Mouse (Mus musculus): Measurements from ENCODE around the gene Erp27. TPM values are rescaled to one million over a fixed set of nuclear protein-coding genes. Genes with fewer than 3 reads are reported as not detected.
A peak's percentile ranks its signal among the peaks of the same experiment; 100 is the strongest.

Gene Erp27
- polyA plus RNA-seq, 1 experiment from 2014 or later: 0.28 TPM

- Histone ChIP-seq H3K36me3 (no peaks in the 10 kb centered on the region; the same call in 1 of the 2 replicates), H3K27me3 (no peaks in the 10 kb centered on the region), H3K4me2 (replicated peaks) (no peak overlapping the region), H3K4me3 (no peak overlapping the region), H3K27ac (peak overlapping the region; percentile 44; the same call in 1 of the 2 replicates), H3K4me1 (peaks cover 27% of the 10 kb centered on the region), H3K9ac (no peak overlapping the region), H3K9me3 (no peaks in the 10 kb centered on the region)
- WGBS: 9% methylated on average over 2 of the region's 2 CpGs
- no peak for ATAC-seq (ENCODE audit: low FRiP score, low read depth)
Measured at GRCm38 (mm10) chr6:136917885-136918284, 4.1 kb downstream of the Erp27 start.

DNA sequence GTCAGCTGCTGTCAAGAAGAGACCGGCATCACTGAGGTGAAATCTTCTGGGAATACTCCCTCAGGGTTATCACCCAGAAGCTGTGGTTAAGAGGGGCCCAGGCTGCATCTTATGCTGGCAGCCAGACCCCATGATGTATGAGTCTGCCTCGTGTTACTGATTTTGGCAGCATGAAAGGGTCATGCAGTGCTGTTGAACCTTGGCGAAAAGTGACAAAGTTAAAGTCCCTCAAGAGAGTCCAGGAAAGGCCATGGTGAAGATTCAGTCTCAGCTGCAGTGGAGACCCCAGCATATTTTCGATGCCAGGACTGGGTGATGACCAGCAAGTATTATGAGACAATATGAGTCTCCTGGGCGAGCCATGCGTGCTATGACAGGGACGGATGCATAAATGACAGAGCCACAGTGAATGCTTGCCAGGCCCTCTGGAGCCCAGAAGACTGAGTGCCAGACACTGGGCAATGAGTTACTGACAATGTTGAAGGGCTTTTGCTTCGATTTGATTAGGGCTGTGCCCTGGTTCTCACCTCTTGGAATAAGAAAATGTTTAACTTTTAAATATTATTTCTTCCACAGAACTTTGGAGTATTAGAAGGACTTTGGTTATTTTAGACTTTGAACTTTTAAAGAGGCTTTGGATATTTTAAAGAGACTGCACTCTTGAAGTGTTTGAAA lies 6.1 kb downstream of the Erp27 start:
- no peaks in the 10 kb centered on the region for H3K36me3 ChIP-seq
- H3K4me3 ChIP-seq: no peak overlapping the region
- no peaks in the 10 kb centered on the region for H3K27me3 ChIP-seq
- peaks cover 35% of the 10 kb centered on the region for H3K4me1 ChIP-seq
- no peak overlapping the region for H3K4me2 ChIP-seq (replicated peaks)
- 83% methylated on average over 8 of the region's 8 CpGs for WGBS
- no peaks in the 10 kb centered on the region for H3K9me3 ChIP-seq
- H3K27ac ChIP-seq: no peak overlapping the region
- ATAC-seq (ENCODE audit: low FRiP score, low read depth): no peak
- no peak overlapping the region for H3K9ac ChIP-seq

DNA sequence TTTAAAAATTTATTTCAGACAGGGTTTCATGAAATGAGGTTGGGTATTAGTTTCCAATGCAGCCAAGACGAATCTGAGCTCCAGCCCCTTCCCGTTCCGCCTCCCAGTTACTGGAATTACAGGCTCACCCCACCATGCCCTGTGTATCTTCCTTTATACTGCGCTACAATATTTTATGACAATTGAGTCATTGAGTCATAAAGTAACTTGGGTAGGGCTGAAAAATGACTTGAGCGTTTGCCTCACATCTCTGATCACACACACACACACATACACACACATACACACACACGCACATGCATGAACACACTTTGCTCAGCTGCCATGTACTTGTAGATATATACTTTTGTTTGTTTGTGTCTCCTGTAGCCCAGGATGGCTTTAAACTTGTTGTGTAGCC lies 7.7 kb downstream of the Erp27 start:
- no peak overlapping the region for H3K9ac ChIP-seq
- WGBS: 73% methylated on average over 6 of the region's 6 CpGs
- no peak overlapping the region for H3K4me3 ChIP-seq
- H3K4me2 ChIP-seq (replicated peaks): peak overlapping the region; percentile 57; the same call in 1 of the 2 replicates
- ATAC-seq (ENCODE audit: low FRiP score, low read depth): no peak
- H3K4me1 ChIP-seq: peaks cover 41% of the 10 kb centered on the region
- peak overlapping the region; percentile 85; the same call in 1 of the 2 replicates for H3K27ac ChIP-seq
- H3K27me3 ChIP-seq: no peaks in the 10 kb centered on the region
- H3K9me3 ChIP-seq: no peaks in the 10 kb centered on the region
- H3K36me3 ChIP-seq: no peaks in the 10 kb centered on the region

DNA sequence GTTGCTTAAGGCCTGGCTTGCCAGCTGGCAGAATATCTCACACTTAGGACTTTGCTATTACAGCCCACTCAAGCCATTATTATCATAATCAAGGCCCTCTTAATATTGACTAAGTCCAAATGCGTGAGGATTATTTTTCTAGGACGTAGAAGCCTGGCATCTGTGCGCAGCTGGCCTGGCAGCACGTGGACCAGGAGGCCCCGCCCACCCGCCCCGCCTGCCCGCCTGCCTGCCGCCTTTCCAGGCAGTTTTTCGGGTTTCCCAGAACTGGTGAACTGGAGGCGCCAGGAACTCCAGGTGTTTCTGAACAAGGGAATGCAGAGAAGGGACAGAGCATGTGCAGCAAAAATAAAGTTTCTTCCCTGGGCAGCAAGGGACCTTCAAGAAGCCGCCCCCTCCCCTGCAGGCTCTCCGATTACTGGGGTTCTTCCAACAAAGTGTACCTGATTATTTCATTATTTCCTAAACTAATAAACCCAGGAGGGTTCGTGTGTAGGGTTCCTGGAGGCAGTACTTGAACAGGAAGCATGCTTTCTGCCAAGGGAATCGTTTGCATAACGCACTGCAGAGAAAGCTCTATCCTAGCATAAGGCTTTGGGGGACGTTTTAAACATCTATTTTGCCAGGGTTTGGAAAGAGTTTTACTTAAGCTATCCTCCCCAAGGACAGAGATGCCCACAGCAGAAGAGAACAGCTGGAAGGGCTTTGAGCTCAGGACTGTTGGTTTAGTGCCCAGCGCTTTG lies 8.4 kb downstream of the Erp27 start:
- Histone ChIP-seq H3K27ac (peak overlapping the region; percentile 85), H3K9me3 (no peaks in the 10 kb centered on the region), H3K9ac (peak overlapping the region; percentile 43; the same call in 1 of the 2 replicates), H3K4me3 (peak overlapping the region; percentile 21), H3K4me2 (replicated peaks) (peak overlapping the region; percentile 57), H3K27me3 (no peaks in the 10 kb centered on the region), H3K36me3 (no peaks in the 10 kb centered on the region), H3K4me1 (peaks cover 40% of the 10 kb centered on the region)
- ATAC-seq (ENCODE audit: low FRiP score, low read depth): peak; percentile 83
- 6% methylated on average over 18 of the region's 18 CpGs for WGBS

GRCm38 (mm10) chr6:136912751-136913265 lies 9.2 kb downstream of the Erp27 start:
- WGBS: 63% methylated on average over 1 of the region's 2 CpGs
- H3K27ac ChIP-seq: peak overlapping the region; percentile 85
- no peak for ATAC-seq (ENCODE audit: low FRiP score, low read depth)
- peaks cover 32% of the 10 kb centered on the region for H3K4me1 ChIP-seq
- H3K27me3 ChIP-seq: no peaks in the 10 kb centered on the region
- no peaks in the 10 kb centered on the region for H3K9me3 ChIP-seq
- H3K9ac ChIP-seq: no peak overlapping the region
- H3K4me3 ChIP-seq: no peak overlapping the region
- no peaks in the 10 kb centered on the region for H3K36me3 ChIP-seq
- no peak overlapping the region for H3K4me2 ChIP-seq (replicated peaks)

DNA sequence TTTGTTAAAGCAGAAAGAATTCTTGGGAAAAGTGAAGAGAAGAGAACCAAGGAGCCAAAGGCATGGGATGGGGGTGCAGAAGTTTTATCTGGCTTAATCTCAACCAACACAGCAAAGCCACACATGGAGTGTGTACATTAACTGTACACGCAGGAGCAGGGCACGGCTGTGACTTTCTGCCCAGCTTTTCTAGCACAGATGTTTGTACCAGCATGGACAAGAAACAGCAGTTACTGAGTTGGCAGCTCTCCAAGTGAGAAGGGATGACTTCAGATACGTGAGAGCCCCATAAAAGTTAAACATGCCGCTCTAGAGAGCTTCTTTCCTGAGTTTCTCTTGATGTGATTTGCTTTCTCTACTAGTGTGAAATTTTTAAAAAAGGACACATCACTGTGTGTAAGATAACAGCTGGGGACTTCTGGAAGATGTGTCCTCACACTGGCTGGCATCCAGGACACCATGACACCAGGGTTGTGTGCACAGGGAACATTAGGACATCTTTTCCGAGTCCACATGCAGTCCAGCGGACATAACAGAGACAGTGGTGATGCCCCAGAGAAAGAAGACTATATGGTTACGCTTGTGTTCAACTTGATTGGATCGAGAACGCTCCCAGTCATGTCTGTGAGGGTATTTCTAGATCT lies 11.6 kb downstream of the Erp27 start:
- Histone ChIP-seq H3K4me1 (peaks cover 29% of the 10 kb centered on the region), H3K4me2 (replicated peaks) (no peak overlapping the region), H3K9me3 (no peaks in the 10 kb centered on the region), H3K4me3 (no peak overlapping the region), H3K9ac (no peak overlapping the region), H3K27me3 (no peaks in the 10 kb centered on the region), H3K36me3 (no peaks in the 10 kb centered on the region), H3K27ac (no peak overlapping the region)
- ATAC-seq (ENCODE audit: low FRiP score, low read depth): peak; percentile 35; the same call in 1 of the 2 replicates
- WGBS: 59% methylated on average over 9 of the region's 9 CpGs

GRCm38 (mm10) chr6:136906937-136907293 lies 15.1 kb downstream of the Erp27 start:
- WGBS: 85% methylated on average over 10 of the region's 10 CpGs
- no peak for ATAC-seq (ENCODE audit: low FRiP score, low read depth)
- Histone ChIP-seq H3K4me2 (replicated peaks) (no peak overlapping the region), H3K27ac (no peak overlapping the region), H3K36me3 (no peaks in the 10 kb centered on the region), H3K9ac (no peak overlapping the region), H3K27me3 (no peaks in the 10 kb centered on the region), H3K9me3 (no peaks in the 10 kb centered on the region), H3K4me1 (peaks cover 10% of the 10 kb centered on the region), H3K4me3 (no peak overlapping the region)

DNA sequence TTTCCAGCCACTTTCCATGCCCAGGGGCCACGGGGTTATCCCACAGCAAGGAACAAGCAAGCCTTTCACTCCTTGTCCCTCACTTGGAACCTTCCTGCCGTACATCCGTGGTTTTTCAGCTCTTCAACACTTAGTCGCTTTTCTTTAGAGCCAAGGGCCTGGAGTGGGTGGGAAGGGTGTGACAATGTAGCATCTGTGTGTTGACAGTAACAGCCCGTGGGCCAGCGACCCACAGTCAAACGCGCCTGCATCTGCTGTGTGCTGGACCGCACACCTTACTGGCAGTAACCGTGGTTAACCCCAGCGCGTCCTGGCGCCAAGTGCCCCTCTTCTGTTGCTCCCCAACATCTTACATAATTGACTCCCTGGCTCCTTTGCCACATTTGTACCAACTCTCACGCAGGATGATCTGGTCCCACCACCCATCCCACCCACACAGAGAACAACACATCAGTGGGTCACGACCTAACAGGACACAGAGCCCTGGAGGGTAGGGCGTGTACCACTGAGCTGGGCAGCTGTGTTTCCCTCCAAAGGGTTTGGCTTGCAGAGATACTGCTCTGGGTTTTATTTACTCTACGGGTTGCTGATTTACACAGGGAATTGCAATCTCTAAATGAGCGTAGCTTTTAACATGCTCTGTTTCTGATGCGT lies 15.6 kb downstream of the Erp27 start:
- H3K27ac ChIP-seq: no peak overlapping the region; the same call in 1 of the 2 replicates
- no peaks in the 10 kb centered on the region for H3K9me3 ChIP-seq
- no peaks in the 10 kb centered on the region for H3K27me3 ChIP-seq
- WGBS: 82% methylated on average over 19 of the region's 19 CpGs
- H3K4me2 ChIP-seq (replicated peaks): no peak overlapping the region
- no peak overlapping the region for H3K4me3 ChIP-seq
- ATAC-seq (ENCODE audit: low FRiP score, low read depth): no peak
- H3K36me3 ChIP-seq: no peaks in the 10 kb centered on the region
- H3K4me1 ChIP-seq: peaks cover 10% of the 10 kb centered on the region
- no peak overlapping the region for H3K9ac ChIP-seq

DNA sequence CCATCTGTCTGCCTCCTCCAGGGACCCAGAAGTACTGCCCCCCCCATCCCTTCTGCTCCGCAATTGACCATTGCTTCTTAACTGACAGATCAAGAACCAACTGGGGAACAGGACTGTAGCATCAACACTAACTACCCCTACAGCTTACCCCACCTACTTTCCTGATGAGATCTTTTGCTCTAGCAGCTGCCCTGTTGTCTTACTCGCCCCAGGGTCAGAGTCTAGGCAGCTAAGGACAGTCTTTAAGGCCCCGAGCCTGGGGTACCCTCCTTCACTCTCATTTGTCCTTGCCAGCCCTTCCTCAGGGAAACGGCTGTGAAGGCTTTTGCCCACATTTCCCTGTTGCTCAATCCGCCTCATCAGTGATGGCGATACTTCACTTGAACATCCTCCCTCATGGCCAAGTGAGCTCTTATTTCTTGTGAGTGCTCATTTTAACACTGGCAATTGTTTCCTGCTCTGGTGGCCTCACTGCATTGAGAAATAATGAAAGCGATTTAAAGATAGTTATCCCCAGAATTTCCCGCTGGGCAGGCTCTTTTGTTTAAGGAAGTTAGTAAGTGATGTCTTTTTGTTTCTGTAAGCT lies 18.0 kb downstream of the Erp27 start:
- Histone ChIP-seq H3K27me3 (no peaks in the 10 kb centered on the region), H3K27ac (no peak overlapping the region), H3K4me1 (no peaks in the 10 kb centered on the region), H3K4me2 (replicated peaks) (no peak overlapping the region), H3K36me3 (no peaks in the 10 kb centered on the region), H3K4me3 (no peak overlapping the region), H3K9ac (no peak overlapping the region), H3K9me3 (no peaks in the 10 kb centered on the region)
- 80% methylated on average over 8 of the region's 8 CpGs for WGBS
- ATAC-seq (ENCODE audit: low FRiP score, low read depth): no peak

DNA sequence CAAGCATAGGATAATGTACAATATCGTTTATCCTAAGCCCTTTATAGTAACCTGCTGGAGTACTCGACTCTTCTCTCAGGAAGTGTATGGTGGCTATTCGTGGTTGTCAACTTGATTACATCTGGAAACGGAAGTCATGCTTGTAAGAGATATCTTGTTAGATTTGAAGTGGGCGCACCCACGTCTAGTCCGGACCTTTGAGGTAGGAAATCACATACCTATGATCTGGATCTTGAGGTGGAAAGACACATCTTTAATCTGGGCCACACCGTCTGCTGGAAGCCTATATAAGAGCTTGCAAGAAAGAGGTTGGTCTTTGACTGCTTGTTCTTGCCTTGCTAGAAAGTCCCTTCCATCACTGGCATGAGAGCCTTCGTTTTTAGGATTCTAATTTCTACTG lies 19.5 kb downstream of the Erp27 start:
- Histone ChIP-seq H3K4me3 (no peak overlapping the region), H3K4me2 (replicated peaks) (no peak overlapping the region), H3K4me1 (peaks cover 6% of the 10 kb centered on the region; the same call in 1 of the 2 replicates), H3K27ac (no peak overlapping the region), H3K27me3 (no peaks in the 10 kb centered on the region), H3K36me3 (no peaks in the 10 kb centered on the region), H3K9ac (no peak overlapping the region), H3K9me3 (no peaks in the 10 kb centered on the region)
- ATAC-seq (ENCODE audit: low FRiP score, low read depth): no peak
- 90% methylated on average over 9 of the region's 9 CpGs for WGBS

- Histone ChIP-seq H3K27me3 (no peaks in the 10 kb centered on the region), H3K36me3 (no peaks in the 10 kb centered on the region), H3K4me3 (no peak overlapping the region), H3K27ac (no peak overlapping the region), H3K4me1 (peaks cover 6% of the 10 kb centered on the region; the same call in 1 of the 2 replicates), H3K9ac (no peak overlapping the region), H3K9me3 (no peaks in the 10 kb centered on the region), H3K4me2 (replicated peaks) (no peak overlapping the region)
- WGBS: 56% methylated on average over 2 of the region's 2 CpGs
- no peak for ATAC-seq (ENCODE audit: low FRiP score, low read depth)
Measured at GRCm38 (mm10) chr6:136901010-136901409, 21.0 kb downstream of the Erp27 start.
